Mouse (Mus musculus) retina, embryonic 14.5 days (tissue): ENCODE data around the gene Fgfr2.

ENCODE experiments used
- DNase-seq: peaks from one replicate; pipeline ENCODE4 v3.0.0-alpha.2; 2015; ENCODE audit warnings: low spot score

Fgfr2 gene

GRCm38 (mm10) chr7:133123244-133123998 lies at the start of gene Fgfr2:
Fgfr2 (minus strand) TSS chr7:133123350.
- peak; percentile 76 for DNase-seq

- DNase-seq, result no peak
Observed at GRCm38 (mm10) chr7:133171403-133172032, 48.4 kb upstream of the Fgfr2 start.

GRCm38 (mm10) chr7:133168928-133169327 lies 45.8 kb upstream of the Fgfr2 start:
- no peak for DNase-seq

- no peak for DNase-seq
Observed at GRCm38 (mm10) chr7:133167903-133168302, 44.8 kb upstream of the Fgfr2 start.

GRCm38 (mm10) chr7:133164770-133165169 lies 41.6 kb upstream of the Fgfr2 start:
- DNase-seq, result no peak

GRCm38 (mm10) chr7:133163011-133163410 lies 39.9 kb upstream of the Fgfr2 start:
- DNase-seq, result no peak

- no peak for DNase-seq
Observed at GRCm38 (mm10) chr7:133162131-133162530, 39.0 kb upstream of the Fgfr2 start.

- DNase-seq, result no peak
Observed at GRCm38 (mm10) chr7:133161362-133162080, 38.4 kb upstream of the Fgfr2 start.

GRCm38 (mm10) chr7:133159519-133159918 lies 36.4 kb upstream of the Fgfr2 start:
- no peak for DNase-seq

GRCm38 (mm10) chr7:133155621-133156020 lies 32.5 kb upstream of the Fgfr2 start:
- no peak for DNase-seq

GRCm38 (mm10) chr7:133154846-133155245 lies 31.7 kb upstream of the Fgfr2 start:
- DNase-seq, result no peak

GRCm38 (mm10) chr7:133139689-133140336 lies 16.7 kb upstream of the Fgfr2 start:
- no peak for DNase-seq

GRCm38 (mm10) chr7:133133552-133133951 lies 10.4 kb upstream of the Fgfr2 start:
- no peak for DNase-seq

- DNase-seq, result no peak
Observed at GRCm38 (mm10) chr7:133132702-133133101, 9.6 kb upstream of the Fgfr2 start.

GRCm38 (mm10) chr7:133124701-133125485 lies 1.7 kb upstream of the Fgfr2 start:
- peak; percentile 27 for DNase-seq

GRCm38 (mm10) chr7:133123999-133124700 lies 1.0 kb upstream of the Fgfr2 start, which contains the start of gene Ctbp2:
Ctbp2 (minus strand) TSS chr7:133124354.
- peak; percentile 81 for DNase-seq

- DNase-seq, result peak; percentile 74
Observed at GRCm38 (mm10) chr7:133122379-133123243, 539 bp downstream of the Fgfr2 start.

- DNase-seq, result peak; percentile 67
Observed at GRCm38 (mm10) chr7:133121661-133122378, 1.3 kb downstream of the Fgfr2 start.

- peak; percentile 26 for DNase-seq
Observed at GRCm38 (mm10) chr7:133121080-133121607, 2.0 kb downstream of the Fgfr2 start.
